Mouse (Mus musculus) stomach, postnatal 0 days (tissue): ENCODE results near the gene Gse1. TPM values are rescaled to one million over a fixed set of nuclear protein-coding genes. Genes with fewer than 3 reads are reported as not detected.
A peak's percentile ranks its signal among the peaks of the same experiment; 100 is the strongest.

Experiments used
- ATAC-seq: fragments of 200-750 bp; cut with Nextera tagmentation; 2 replicates; pipeline ENCODE4 v1.8.0; 2017; ENCODE audit not compliant: low FRiP score, low TSS enrichment
- DNase-seq: peaks from one replicate; pipeline ENCODE4 v3.0.0-alpha.2; 2016; ENCODE audit warnings: low spot score
- H3K27ac ChIP-seq: fragments of 300-500 bp; sonication (generic); replicated peaks from 2 replicates; pipeline ENCODE4 v1.5.1; 2014; ENCODE audit warnings: mild to moderate bottlenecking, control low read depth
- H3K27me3 ChIP-seq: fragments of 300-500 bp; sonication (generic); 2 replicates; pipeline ENCODE4 v1.6.1; 2014; ENCODE audit warnings: low read length; ENCODE audit not compliant: control insufficient read depth, insufficient read depth
- H3K36me3 ChIP-seq: fragments of 300-500 bp; sonication (generic); 2 replicates; pipeline ENCODE4 v1.6.1; 2014; ENCODE audit warnings: low read length, mixed read lengths; ENCODE audit not compliant: control insufficient read depth, insufficient read depth
- H3K4me1 ChIP-seq: fragments of 300-500 bp; sonication (generic); replicated peaks from 2 replicates; pipeline ENCODE4 v1.6.1; 2014; ENCODE audit warnings: antibody characterized with exemption; ENCODE audit not compliant: control insufficient read depth, insufficient read depth
- H3K4me2 ChIP-seq: fragments of 300-500 bp; sonication (generic); replicated peaks from 2 replicates; pipeline ENCODE4 v1.6.1; 2014; ENCODE audit warnings: low read depth, mild to moderate bottlenecking, control low read depth, moderate library complexity
- H3K4me3 ChIP-seq: fragments of 300-500 bp; sonication (generic); 2 replicates; pipeline ENCODE4 v1.5.1; 2014; ENCODE audit warnings: low read depth, low read length, control low read depth
- H3K9ac ChIP-seq: fragments of 300-500 bp; sonication (generic); 2 replicates; pipeline ENCODE4 v1.6.1; 2014; ENCODE audit warnings: mild to moderate bottlenecking, low read length, control low read depth, mixed read lengths
- H3K9me3 ChIP-seq: fragments of 300-500 bp; sonication (generic); 2 replicates; pipeline ENCODE4 v1.6.1; 2016; ENCODE audit warnings: low read length; ENCODE audit not compliant: control insufficient read depth
- CTCF ChIP-seq: IDR thresholded peaks from 2 replicates; pipeline ENCODE4 v1.5.1; 2016; ENCODE audit warnings: antibody characterized with exemption, low read depth, mild to moderate bottlenecking, moderate library complexity
- EP300 ChIP-seq: optimal IDR thresholded peaks from 2 replicates; pipeline ENCODE3; 2016; ENCODE audit warnings: antibody characterized with exemption
- WGBS: fragments of 180-500 bp; shearing (Covaris S2); extraction: QIAGEN DNeasy Blood & Tissue Kit; methylation state at CpG from one replicate; pipeline ENCODE4 v1.1.7; 2014; 5-methylcytosine and 5-hydroxymethylcytosine counted together
- polyA plus RNA-seq: library from polyadenylated mRNA; unstranded; fragments of >200 nt; fragmentation: Nextera tagmentation; extraction: Ambion mirVana; gene quantifications from 2 replicates; pipeline ENCODE4 v1.2.1, GENCODE M21; 2015

Gene Gse1
- polyA plus RNA-seq, 1 experiment from 2014 or later, result 6.4 TPM

DNA sequence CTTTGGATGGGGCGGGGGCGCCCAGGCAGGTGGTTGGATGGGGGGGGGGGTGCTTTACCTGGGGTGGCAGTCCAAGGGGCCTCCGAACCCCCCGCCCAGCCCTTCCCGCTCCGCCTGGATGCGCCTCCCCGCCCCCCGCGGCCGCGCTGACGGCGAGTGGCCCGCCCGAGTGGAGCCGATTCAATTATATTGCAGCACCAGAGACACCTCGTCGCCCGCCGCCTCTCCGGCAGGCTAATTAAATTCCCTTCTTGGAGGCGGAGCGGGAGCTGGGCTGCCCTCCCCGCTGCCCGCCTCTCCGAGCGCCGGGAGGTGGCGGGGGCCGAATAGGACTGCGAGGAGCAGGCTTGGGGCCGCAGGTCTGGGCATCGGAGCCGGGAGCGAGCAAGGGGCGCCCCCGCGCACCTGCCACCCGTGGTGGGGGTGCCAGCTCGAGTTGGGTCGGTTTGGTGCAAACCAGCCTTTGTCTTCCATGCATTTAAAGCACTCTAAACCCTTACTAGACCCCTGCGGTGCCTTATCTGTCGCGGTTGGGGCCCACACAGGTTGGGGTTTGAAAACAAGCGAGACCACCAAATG is 309.7 kb downstream of the Gse1 start:
- Histone ChIP-seq H3K9me3 (no peaks in the 10 kb centered on the region), H3K9ac (peak overlapping the region; percentile 77), H3K4me1 (peaks cover 13% of the 10 kb centered on the region), H3K27ac (peak overlapping the region; percentile 96), H3K4me3 (peak overlapping the region; percentile 64), H3K36me3 (no peaks in the 10 kb centered on the region), H3K27me3 (no peaks in the 10 kb centered on the region), H3K4me2 (peak overlapping the region; percentile 97)
- ATAC-seq, result no peak
- 0 out of 2 replicates have a peak, but pooled peaks have one; percentile 13 for TF ChIP-seq CTCF
- no peak for TF ChIP-seq EP300
- WGBS, result 4% methylated on average over 33 of the region's 46 CpGs
- DNase-seq, result peak; percentile 75

DNA sequence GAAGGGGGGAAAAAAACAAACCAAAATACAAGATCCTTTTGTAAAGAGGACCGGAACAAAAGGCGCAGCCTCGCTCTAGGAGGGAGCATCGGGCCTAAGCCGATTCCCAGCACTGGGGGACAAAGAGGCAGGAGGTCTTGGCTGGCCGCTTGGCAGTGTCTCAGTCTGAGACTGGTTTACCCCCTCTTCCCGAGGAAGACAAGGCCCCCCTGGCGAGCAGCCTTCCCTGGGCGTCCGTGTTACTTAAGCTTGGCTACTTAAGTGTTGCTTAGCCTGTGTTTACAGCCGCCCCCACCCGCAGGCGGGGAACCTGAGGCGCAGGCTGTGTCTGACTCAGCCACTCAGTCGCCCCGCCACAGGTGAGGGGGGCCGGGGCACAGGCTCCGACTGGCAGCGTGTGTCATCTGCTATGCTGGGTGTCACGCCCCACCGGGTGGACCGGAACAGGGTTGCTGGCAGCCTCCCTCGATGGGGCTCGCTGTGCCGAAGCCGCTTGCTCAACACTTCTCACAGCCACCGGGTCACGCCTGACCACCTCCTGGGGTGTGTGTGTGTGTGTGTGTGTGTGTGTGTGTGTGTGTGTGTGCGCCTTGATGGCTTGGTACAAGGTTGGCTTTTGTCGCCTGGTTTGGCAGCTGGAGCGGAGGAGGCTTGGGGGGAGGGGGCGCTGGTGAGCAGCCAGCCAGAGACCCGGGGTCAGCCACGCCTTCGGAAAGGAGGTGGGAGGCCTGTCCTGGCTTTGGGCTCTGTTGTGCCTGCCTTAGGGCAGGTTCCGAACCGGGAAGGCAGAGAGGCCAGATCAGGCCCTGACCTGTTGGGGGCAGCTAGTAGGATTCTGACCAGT is 310.4 kb downstream of the Gse1 start:
- no peaks in the 10 kb centered on the region for H3K36me3 ChIP-seq
- H3K4me2 ChIP-seq, result peak overlapping the region; percentile 97
- ATAC-seq, result peak; percentile 78
- H3K4me1 ChIP-seq, result peaks cover 13% of the 10 kb centered on the region; the same call in 1 of the 2 replicates
- WGBS, result 15% methylated on average over 35 of the region's 37 CpGs
- no peaks in the 10 kb centered on the region for H3K27me3 ChIP-seq
- DNase-seq, result peak; percentile 91
- TF ChIP-seq EP300, result no peak
- peak; percentile 47 for TF ChIP-seq CTCF
- peak overlapping the region; percentile 77 for H3K9ac ChIP-seq
- peak overlapping the region; percentile 64 for H3K4me3 ChIP-seq
- H3K9me3 ChIP-seq, result no peaks in the 10 kb centered on the region
- peak overlapping the region; percentile 96 for H3K27ac ChIP-seq

GRCm38 (mm10) chr8:120539381-120539774 is 311.1 kb downstream of the Gse1 start:
- H3K4me3 ChIP-seq, result peak overlapping the region; percentile 64; the same call in 1 of the 2 replicates
- ATAC-seq (no peak), DNase-seq (peak; percentile 54)
- H3K4me2 ChIP-seq, result peak overlapping the region; percentile 97
- H3K36me3 ChIP-seq, result no peaks in the 10 kb centered on the region
- no peaks in the 10 kb centered on the region for H3K9me3 ChIP-seq
- H3K27ac ChIP-seq, result peak overlapping the region; percentile 96
- TF ChIP-seq CTCF (peak; percentile 13; the same call in 1 of the 2 replicates), EP300 (no peak)
- H3K9ac ChIP-seq, result peak overlapping the region; percentile 35; the same call in 1 of the 2 replicates
- WGBS, result 44% methylated on average over 6 of the region's 6 CpGs
- H3K27me3 ChIP-seq, result no peaks in the 10 kb centered on the region
- H3K4me1 ChIP-seq, result peaks cover 13% of the 10 kb centered on the region; the same call in 1 of the 2 replicates

DNA sequence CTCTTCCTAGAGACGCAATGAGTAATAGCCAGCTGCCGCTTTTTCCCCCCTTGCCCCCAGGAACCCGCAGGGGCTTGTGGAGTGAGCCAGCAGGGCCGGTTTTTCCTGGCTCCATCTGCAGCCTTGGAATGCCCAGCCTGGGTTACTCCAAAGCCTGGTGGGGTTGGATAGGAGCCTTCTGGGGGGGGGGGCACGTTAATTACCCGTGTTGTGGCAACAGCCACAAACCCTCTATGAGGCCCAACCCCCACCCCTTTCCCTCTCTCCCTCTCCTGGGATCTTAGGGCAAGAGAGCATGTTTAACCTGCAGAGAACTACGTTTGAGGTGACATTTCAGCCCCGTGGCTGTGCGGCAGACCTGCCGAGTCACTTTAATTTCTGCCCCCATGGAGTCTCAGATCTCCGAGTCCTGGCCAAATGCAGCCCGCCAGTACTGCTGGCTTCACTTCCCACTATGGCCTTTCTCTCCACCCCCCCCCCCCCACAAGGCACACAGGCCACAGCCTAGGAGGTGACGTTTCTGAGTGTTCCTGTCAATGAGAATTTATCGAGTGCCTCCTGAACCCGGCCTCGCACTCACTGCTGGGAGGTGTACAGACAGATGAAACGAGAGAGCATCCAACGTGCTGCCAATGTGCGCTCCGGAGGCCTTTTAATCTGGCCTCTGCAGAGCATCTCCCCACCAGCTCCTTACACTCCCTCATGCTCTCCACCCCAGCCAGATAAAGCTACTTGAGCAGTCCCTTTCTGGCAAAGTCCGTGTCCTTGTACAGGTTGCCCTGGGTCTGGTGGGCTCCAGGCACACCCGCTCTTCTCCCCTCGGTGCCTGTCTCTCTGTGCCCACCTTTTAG is 311.7 kb downstream of the Gse1 start:
- H3K9ac ChIP-seq, result peak overlapping the region; percentile 35; the same call in 1 of the 2 replicates
- H3K27me3 ChIP-seq, result no peaks in the 10 kb centered on the region
- H3K36me3 ChIP-seq, result no peaks in the 10 kb centered on the region
- peak overlapping the region; percentile 96 for H3K27ac ChIP-seq
- ATAC-seq (no peak), DNase-seq (no peak)
- no peak overlapping the region for H3K4me3 ChIP-seq
- peaks cover 13% of the 10 kb centered on the region; the same call in 1 of the 2 replicates for H3K4me1 ChIP-seq
- 49% methylated on average over 23 of the region's 23 CpGs for WGBS
- TF ChIP-seq EP300 (no peak), CTCF (no peak)
- no peaks in the 10 kb centered on the region for H3K9me3 ChIP-seq
- peak overlapping the region; percentile 97 for H3K4me2 ChIP-seq

DNA sequence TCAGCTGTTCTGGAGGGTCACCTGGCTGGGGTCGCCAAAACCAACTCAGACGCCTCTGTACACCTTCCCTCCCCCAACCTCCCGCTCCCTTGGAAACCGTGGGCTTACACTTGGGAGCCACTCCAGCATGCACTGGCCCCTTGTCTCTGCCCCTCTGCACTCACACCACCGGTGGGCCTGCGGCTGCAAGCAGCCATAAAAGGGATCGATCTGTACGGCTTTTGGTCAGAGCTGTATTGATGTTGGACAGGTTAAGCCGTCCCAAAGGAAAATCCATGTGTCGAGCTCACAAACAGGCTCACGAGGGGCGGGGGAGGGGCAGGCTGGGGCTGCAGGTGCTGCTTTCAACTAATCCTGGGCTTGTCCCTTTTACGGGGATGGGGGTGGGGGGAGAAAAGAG is 314.7 kb downstream of the Gse1 start:
- 30% methylated on average over 13 of the region's 13 CpGs for WGBS
- Histone ChIP-seq H3K9ac (no peak overlapping the region), H3K27me3 (no peaks in the 10 kb centered on the region), H3K4me3 (no peak overlapping the region), H3K9me3 (no peaks in the 10 kb centered on the region), H3K4me2 (no peak overlapping the region), H3K4me1 (peaks cover 11% of the 10 kb centered on the region; the same call in 1 of the 2 replicates), H3K36me3 (no peaks in the 10 kb centered on the region), H3K27ac (no peak overlapping the region)
- TF ChIP-seq CTCF, result no peak
- no peak for TF ChIP-seq EP300
- no peak for ATAC-seq
- no peak for DNase-seq
